Mouse (Mus musculus) T-helper 2 cell (primary cell): Measurements from ENCODE around the gene Olfr774.
"Not testable (repeated sequence)": the region's sequence is repeated elsewhere in the genome, so short reads cannot be mapped to it uniquely, and the experiment has no call there.

Source experiments
- in situ Hi-C: fragments of 300-600 bp; cut with MboI, MseI; formaldehyde crosslinking; loops from one replicate; pipeline ENCODE4 v1.15.1; 2025; ENCODE audit warnings: high pct_unique_total_duplicates

Olfr774 gene

GRCm38 (mm10) chr10:129235904-129236303 is at the start of gene Olfr774:
Olfr774 (plus strand) TSS chr10:129236204.
- in situ Hi-C loops, result no loop called here

DNA sequence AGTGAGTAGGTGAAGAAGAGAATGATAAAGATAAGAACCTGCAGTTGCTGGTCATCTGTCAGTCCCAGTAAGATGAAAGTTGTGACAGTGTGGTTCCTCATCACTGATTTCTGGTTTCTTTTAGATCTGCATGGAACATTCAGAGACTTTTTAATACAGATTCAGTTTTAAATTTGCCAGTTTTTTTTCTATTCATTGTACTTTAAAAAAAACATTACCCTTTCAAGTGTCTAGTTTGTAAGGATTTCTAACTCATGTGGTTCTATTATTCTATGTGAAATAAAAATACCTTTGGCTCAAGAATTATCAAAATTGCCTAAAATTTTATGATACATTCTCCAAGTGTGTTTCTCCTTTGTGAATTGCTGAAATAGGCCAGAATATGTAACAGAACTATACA is 48.7 kb upstream of the Olfr774 start, which contains the start of gene Olfr773:
TSS of gene Olfr773 (minus strand) at position 101 of the 400 bp plus-strand sequence.
- in situ Hi-C loops, result not testable (repeated sequence)

DNA sequence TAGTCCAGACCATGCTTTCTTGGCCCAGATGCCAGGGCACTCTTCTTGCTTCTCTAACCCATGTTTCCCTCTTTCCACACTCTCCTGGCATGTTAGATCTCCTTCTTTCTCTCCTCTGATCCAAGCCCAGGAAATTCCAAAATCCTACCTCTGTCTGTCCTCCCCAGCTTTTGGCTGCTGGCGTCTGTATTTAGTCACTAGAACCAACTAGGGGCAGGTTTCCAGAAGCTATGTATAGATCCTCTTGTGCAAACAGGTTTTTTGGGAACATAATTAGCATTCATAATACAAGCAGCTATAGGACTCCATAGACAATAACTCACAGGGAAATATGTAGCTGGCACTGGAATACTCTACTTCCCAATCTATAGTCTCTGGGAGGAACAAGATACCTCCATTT is 5.3 kb upstream of the Olfr774 start:
- in situ Hi-C loops, result no loop called here

GRCm38 (mm10) chr10:129248112-129248511 is 12.1 kb downstream of the Olfr774 start, which contains the start of gene Olfr775:
Olfr775 (plus strand) TSS chr10:129248412.
- in situ Hi-C loops, result no loop called here

- in situ Hi-C loops, result no loop called here
These were observed 22.8 kb downstream of the Olfr774 start, which contains the start of gene Olfr776 for GRCm38 (mm10) chr10:129258827-129259226. Olfr776 (plus strand) TSS chr10:129259127.

DNA sequence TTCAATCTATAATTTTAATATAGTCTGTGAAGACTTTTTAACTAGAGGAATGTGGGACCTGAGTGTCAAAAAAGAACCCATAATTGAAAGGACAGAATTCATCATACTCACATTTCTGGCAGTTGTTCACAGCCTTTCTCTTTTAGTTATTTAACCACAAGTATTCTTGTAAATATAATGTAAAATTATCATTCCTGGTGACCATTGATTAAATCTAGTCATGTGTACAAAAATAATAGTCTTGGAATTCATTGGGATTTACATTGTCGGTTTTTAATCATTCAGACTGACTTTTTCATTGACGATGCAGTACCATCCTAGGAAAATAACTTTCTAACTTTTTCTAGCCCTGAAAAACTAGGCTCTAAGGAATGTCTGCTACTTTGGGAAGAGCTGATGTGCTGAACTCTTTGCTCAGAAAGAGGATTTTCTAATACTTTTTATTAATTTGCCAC is 35.1 kb downstream of the Olfr774 start, which contains the start of gene Olfr777:
TSS of gene Olfr777 (minus strand) at position 405 of the 455 bp plus-strand sequence.
- in situ Hi-C loops, result no loop called here
